Mouse (Mus musculus) C2C12 (cell line): Measurements from ENCODE around the gene Fxyd3. TPM values are rescaled to one million over a fixed set of nuclear protein-coding genes. Genes with fewer than 3 reads are reported as not detected.

Experiments
- H3K27me3 ChIP-seq: one replicate; pipeline ENCODE4 v1.6.1; 2011; ENCODE audit not compliant: control insufficient read depth, insufficient read depth, insufficient read length
- H3K36me3 ChIP-seq: one replicate; pipeline ENCODE4 v1.6.1; 2011; ENCODE audit not compliant: control insufficient read depth, insufficient read depth
- H3K4me3 ChIP-seq: one replicate; pipeline ENCODE4 v1.5.1; 2011; ENCODE audit warnings: mild to moderate bottlenecking, control low read depth; ENCODE audit not compliant: poor library complexity, insufficient read depth, severe bottlenecking
- H3K79me2 ChIP-seq: one replicate; pipeline ENCODE4 v1.6.1; 2011; ENCODE audit not compliant: control insufficient read depth, insufficient read depth
- H3K79me3 ChIP-seq: one replicate; pipeline ENCODE4 v1.6.1; 2011; ENCODE audit warnings: low read depth, control low read depth
- H3ac ChIP-seq: one replicate; pipeline ENCODE3; 2011; ENCODE audit warnings: low read depth; ENCODE audit not compliant: control insufficient read depth, insufficient read length
- CEBPB ChIP-seq: IDR thresholded peaks from one replicate; pipeline ENCODE4 v1.6.1; 2011; ENCODE audit warnings: low read depth, mild to moderate bottlenecking, control low read depth, moderate library complexity
- CTCF ChIP-seq: IDR thresholded peaks from one replicate; pipeline ENCODE4 v1.5.1; 2011; ENCODE audit not compliant: control insufficient read depth, insufficient read depth, insufficient read length
- FOSL1 ChIP-seq: IDR thresholded peaks from one replicate; pipeline ENCODE4 v1.8.0; 2011; ENCODE audit warnings: mild to moderate bottlenecking, low read length; ENCODE audit not compliant: poor library complexity, insufficient read depth, severe bottlenecking
- MAX ChIP-seq: IDR thresholded peaks from one replicate; pipeline ENCODE4 v1.6.1; 2011; ENCODE audit warnings: mild to moderate bottlenecking, control low read depth
- MYOD1 ChIP-seq: IDR thresholded peaks from one replicate; pipeline ENCODE4 v1.6.1; 2011; ENCODE audit warnings: low read depth; ENCODE audit not compliant: control insufficient read depth, insufficient read length
- MYOG ChIP-seq: IDR thresholded peaks from one replicate; pipeline ENCODE4 v1.6.1; 2011; ENCODE audit not compliant: control insufficient read depth, insufficient read length; ENCODE audit errors: extremely low read depth
- USF1 ChIP-seq: IDR thresholded peaks from one replicate; pipeline ENCODE4 v1.6.1; 2011; ENCODE audit warnings: low read depth, mild to moderate bottlenecking, control low read depth, moderate library complexity
- polyA plus RNA-seq: library from polyadenylated mRNA; unstranded; fragments of >200 nt; fragmentation: generic; extraction: Trizol; gene quantifications from one replicate; pipeline ENCODE4 v1.2.1, GENCODE M21; 2012; ENCODE audit warnings: missing spikeins

The Fxyd3 gene
- polyA plus RNA-seq, 1 experiment, result 0.04 TPM

DNA sequence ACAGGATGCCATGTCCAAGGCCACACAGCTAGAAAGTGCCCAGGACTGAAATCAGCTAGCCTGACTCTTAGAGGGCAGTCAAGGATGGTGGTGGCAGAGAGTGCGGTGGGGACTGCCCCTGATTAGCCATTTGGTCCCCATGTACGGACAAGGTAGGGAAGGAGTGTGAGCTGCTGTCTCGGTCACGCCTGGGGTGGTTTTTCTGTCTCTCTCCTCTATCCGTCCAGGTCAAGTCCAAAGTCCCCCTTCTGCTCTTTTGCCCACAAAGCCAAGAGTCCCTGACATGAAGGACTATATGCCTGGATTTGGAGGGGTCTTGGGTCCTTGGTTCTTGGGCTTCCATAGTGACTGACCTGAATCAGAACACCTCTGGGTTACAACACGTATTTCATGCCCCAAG is 37.3 kb upstream of the Fxyd3 start:
- Histone ChIP-seq H3K27me3 (peaks cover 4% of the 10 kb centered on the region), H3K36me3 (no peaks in the 10 kb centered on the region), H3K79me2 (no peaks in the 10 kb centered on the region), H3K79me3 (no peaks in the 10 kb centered on the region), H3K4me3 (no peak overlapping the region), H3ac (no peak overlapping the region)
- no peak for TF ChIP-seq MYOD1
- TF ChIP-seq MAX, result no peak
- TF ChIP-seq CTCF, result no peak
- no peak for TF ChIP-seq CEBPB
- no peak for TF ChIP-seq MYOG
- no peak for TF ChIP-seq FOSL1
- no peak for TF ChIP-seq USF1

DNA sequence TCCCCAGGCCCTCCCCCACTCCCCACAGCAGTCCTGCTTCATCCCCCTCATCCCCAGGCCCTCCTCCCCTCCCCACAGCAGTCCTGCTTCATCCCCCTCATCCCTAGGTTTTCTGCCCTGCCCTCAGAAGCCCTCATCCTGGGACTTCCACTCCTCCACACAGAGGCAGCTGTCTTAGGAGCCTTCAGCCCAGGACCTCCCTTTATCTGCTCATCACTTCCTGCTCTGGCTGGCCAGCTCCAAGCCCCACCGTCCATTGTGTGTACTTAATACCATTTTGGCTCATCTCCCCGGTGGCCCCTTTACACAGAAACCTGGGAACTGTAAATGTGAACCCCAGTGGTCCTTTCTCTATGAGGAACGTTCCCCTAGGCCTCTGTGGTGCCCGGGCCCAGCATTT is 35.5 kb upstream of the Fxyd3 start:
- Histone ChIP-seq H3K36me3 (no peaks in the 10 kb centered on the region), H3ac (no peak overlapping the region), H3K79me2 (no peaks in the 10 kb centered on the region), H3K4me3 (no peak overlapping the region), H3K79me3 (no peaks in the 10 kb centered on the region), H3K27me3 (peaks cover 8% of the 10 kb centered on the region)
- TF ChIP-seq USF1, result no peak
- TF ChIP-seq FOSL1, result no peak
- no peak for TF ChIP-seq CEBPB
- no peak for TF ChIP-seq MYOD1
- TF ChIP-seq CTCF, result no peak
- TF ChIP-seq MYOG, result no peak
- TF ChIP-seq MAX, result no peak

DNA sequence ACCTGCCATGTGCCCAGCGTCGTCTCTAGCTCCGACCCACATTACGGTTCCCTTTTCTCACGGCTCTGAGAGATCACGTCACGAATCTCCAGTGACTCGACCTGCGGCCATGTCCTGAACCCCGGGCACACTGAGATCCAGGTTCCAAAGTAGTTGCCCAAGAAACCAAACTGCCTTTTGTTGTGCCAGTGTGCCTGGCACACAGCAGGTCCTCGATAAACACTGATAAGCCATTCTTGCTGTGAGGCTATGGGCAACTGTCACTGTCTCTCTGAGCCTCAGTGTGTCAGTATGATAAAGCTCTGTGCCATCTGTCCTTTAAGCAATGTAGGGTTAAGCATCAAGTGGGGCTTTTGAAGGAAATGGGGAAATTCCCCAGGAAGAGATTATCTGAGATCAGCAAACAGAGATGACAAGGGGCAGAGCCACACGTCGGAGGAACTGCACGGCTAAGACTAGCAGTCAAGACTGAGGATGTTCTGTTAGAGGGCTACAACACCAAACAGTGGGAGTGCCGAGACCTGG is 34.4 kb upstream of the Fxyd3 start:
- H3K36me3 ChIP-seq, result no peaks in the 10 kb centered on the region
- peaks cover 8% of the 10 kb centered on the region for H3K27me3 ChIP-seq
- no peaks in the 10 kb centered on the region for H3K79me2 ChIP-seq
- H3K4me3 ChIP-seq, result no peak overlapping the region
- no peak for TF ChIP-seq CTCF
- TF ChIP-seq USF1, result no peak
- no peak for TF ChIP-seq MYOG
- no peak for TF ChIP-seq MAX
- no peak for TF ChIP-seq MYOD1
- TF ChIP-seq CEBPB, result no peak
- TF ChIP-seq FOSL1, result no peak
- no peak overlapping the region for H3ac ChIP-seq
- H3K79me3 ChIP-seq, result no peaks in the 10 kb centered on the region

DNA sequence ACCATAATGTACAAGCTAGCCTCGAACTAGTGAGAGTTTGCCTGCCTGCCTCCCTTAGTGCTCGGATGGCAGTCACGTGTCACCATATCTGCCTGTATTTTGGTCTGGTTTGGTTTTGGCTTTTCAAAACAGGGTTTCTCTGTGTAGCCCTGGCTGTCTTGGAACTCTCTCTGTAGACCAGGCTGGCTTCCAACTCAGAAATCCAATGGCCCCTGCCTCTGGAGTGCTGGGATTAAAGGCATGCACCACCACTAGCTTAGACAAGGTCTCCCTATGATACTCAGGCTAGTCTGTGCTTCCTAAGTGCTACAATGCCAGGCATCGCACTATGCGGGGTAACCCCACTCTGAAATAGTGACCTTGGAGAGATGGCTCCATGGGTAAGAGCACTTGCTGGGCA is 33.3 kb upstream of the Fxyd3 start:
- H3K36me3 ChIP-seq, result no peaks in the 10 kb centered on the region
- H3K27me3 ChIP-seq, result peaks cover 12% of the 10 kb centered on the region
- H3ac ChIP-seq, result no peak overlapping the region
- peak; percentile 13 for TF ChIP-seq USF1
- TF ChIP-seq MYOD1, result no peak
- H3K79me3 ChIP-seq, result no peaks in the 10 kb centered on the region
- no peak overlapping the region for H3K4me3 ChIP-seq
- H3K79me2 ChIP-seq, result no peaks in the 10 kb centered on the region

DNA sequence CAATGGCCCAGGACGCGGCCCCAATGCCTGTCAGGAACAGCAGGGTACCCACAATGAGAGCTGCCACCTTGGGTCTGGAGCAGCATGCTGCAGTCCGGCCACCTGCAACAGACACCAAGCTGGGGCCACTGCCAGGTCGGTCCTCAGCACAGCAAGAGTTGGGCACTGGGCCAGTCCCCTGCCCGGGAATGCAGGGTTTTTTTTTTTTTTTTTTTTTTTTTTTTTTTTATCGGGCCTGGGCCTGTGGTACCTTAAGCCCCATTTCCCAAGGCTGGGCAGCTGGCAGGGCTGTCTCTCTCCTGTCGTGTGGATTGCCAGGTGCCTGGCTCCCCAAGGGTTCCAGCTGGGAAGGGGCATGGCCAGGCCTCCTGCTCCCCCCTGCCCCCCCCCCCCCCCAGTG is 32.6 kb upstream of the Fxyd3 start:
- no peak for TF ChIP-seq MYOG
- TF ChIP-seq CTCF, result no peak
- no peak for TF ChIP-seq USF1
- TF ChIP-seq MAX, result no peak
- TF ChIP-seq FOSL1, result no peak
- TF ChIP-seq CEBPB, result no peak
- TF ChIP-seq MYOD1, result no peak
- H3K79me2 ChIP-seq, result no peaks in the 10 kb centered on the region
- H3K36me3 ChIP-seq, result no peaks in the 10 kb centered on the region
- no peak overlapping the region for H3K4me3 ChIP-seq
- H3K79me3 ChIP-seq, result no peaks in the 10 kb centered on the region
- peaks cover 19% of the 10 kb centered on the region for H3K27me3 ChIP-seq
- no peak overlapping the region for H3ac ChIP-seq

DNA sequence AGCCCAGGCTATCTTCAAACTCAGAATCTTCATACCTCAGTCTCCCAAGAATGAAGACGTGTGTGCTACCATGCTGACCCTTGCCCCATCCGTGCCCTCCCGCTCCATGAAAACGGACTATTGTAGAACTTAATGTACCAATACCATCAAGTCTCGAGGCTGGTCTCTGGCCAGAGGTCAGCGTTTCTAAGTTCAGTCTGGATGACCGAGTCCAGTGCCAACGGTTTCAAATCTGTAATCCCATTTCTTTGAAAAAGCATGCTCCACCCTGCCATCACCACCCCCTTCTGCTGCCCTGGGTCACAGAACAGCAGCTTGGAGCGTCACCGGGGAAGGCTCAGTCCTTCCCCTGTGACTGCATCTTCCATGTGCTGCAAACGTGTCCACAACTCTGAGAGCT is 31.3 kb upstream of the Fxyd3 start:
- no peaks in the 10 kb centered on the region for H3K79me3 ChIP-seq

More for the DNA sequence above, 31.3 kb upstream of the Fxyd3 start:
- TF ChIP-seq MYOG (no peak), FOSL1 (no peak), CEBPB (no peak), CTCF (no peak), USF1 (no peak), MYOD1 (no peak), MAX (no peak)
- H3K4me3 ChIP-seq, result no peak overlapping the region
- no peaks in the 10 kb centered on the region for H3K36me3 ChIP-seq
- peaks cover 29% of the 10 kb centered on the region for H3K27me3 ChIP-seq
- no peak overlapping the region for H3ac ChIP-seq
- H3K79me2 ChIP-seq, result no peaks in the 10 kb centered on the region
